Mouse (Mus musculus) adrenal gland, adult 18-20 months (tissue): ENCODE measurements around the gene Ubtd2. TPM values are rescaled to one million over a fixed set of nuclear protein-coding genes. Genes with fewer than 3 reads are reported as not detected.

Experiments
- DNase-seq, 2 experiments: peaks; one replicate each; pipeline ENCODE4 v3.0.0; 2021 to 2022; ENCODE audit warnings: low spot score in 2 of 2
- long read RNA-seq, 2 experiments: library from polyadenylated mRNA; stranded (forward); transcript quantifications; one replicate each; pipeline ENCODE4 v2.0.0; 2021
- total RNA-seq, 2 experiments: library from RNA; stranded (reverse); gene quantifications; 1 replicate in 1 of 2; 2 replicates in 1 of 2; pipeline ENCODE4 v1.2.3; 2021

Ubtd2 gene
- 10 to 100 TPM; 13.4 TPM for total RNA-seq
- long read RNA-seq, experiment 1, transcript Ubtd2-201 (3 exons, 1,012 nt), result major isoform, 7 of 7 reads
- long read RNA-seq, experiment 1, partial matches to known transcripts, result 0 of 7 reads
- long read RNA-seq, experiment 1, other reads (novel, unspliced or antisense), result 0 of 7 reads
- long read RNA-seq, experiment 2, transcript Ubtd2-201 (3 exons, 1,012 nt), result major isoform, 9 of 11 reads
- long read RNA-seq, experiment 2, partial matches to known transcripts, result 0 of 11 reads
- long read RNA-seq, experiment 2, other reads (novel, unspliced or antisense), result 2 of 11 reads

- DNase-seq, result peak; percentile 98
These were observed at the start of gene Ubtd2 for GRCm38 (mm10) chr11:32454800-32455506. Gene Ubtd2 (plus strand): TSS chr11:32455370.

DNA sequence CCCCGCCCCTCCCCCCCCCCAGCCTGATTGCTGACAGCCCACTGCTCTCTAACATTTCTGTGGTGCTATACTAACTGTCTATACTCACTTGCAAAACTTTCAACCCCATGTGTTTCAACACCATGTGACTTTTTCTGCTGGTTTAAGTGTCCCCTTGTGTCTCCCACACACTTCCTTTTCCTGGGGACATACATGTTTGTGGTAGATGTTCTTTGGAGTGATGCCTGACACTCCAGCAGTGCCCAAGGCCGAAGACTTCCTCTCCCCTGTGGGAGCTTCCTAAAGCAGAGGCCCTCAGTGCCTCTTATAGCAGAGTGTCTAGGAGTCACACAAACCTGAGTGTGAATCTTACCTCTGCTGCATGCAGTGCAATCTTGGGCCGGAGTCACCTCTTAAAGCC, 47.3 kb upstream of the Ubtd2 start:
- no peak for DNase-seq

GRCm38 (mm10) chr11:32409052-32409451, 46.1 kb upstream of the Ubtd2 start:
- no peak for DNase-seq

GRCm38 (mm10) chr11:32409823-32410562, 45.2 kb upstream of the Ubtd2 start:
- no peak for DNase-seq

GRCm38 (mm10) chr11:32420001-32420400, 35.2 kb upstream of the Ubtd2 start:
- no peak for DNase-seq

GRCm38 (mm10) chr11:32423311-32423710, 31.9 kb upstream of the Ubtd2 start:
- no peak for DNase-seq

- no peak for DNase-seq
These were observed 30.6 kb upstream of the Ubtd2 start for GRCm38 (mm10) chr11:32424600-32424999.

DNA sequence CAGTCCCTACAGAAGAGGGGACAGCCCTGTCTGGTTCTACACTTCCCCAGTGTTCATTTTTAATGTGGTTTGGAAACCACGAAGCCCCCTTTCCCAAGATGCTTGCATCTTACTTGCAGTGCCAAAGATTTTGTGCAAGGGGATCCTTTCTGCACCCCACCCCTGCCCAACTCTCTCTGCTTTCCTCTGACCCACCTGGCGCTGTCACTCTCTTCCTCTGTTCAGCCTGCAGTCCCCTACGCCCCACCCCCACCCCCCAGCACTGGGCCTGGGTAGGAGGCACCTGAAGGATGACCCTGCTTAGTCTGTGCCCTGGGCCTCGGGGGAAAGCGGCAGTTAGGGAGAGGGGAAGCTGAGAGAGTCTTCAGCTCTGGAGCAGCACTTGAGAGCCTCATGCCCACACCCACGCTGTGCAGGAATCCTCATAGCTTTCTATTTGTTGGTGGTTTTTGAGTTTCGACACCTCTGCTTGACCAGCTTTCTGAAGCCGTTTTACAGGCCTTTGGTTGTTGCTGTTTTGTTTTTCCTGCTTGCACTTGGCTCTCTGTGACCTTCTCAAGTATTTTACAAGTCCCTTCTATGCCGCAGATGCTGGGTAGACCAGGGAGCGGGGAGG, 30.0 kb upstream of the Ubtd2 start:
- no peak for DNase-seq

DNA sequence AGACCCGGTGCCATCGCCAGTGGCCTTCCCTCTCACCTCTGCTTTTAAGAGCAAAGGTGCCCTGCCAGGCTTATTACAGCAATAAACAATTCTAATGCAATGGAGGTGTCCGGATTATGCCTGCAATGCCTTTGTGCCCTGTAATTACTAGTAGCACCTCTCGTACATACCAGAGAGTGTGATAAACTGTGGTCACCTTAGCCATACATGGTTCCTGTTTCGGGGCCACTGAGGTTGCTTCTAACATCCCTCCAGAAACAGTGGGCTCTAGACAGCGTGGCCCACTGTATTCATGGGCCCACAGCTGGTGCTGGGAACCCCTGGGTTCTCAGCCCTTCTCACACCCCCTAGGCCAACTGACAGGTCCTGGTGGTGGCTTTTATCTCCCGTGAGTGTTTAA, 27.6 kb upstream of the Ubtd2 start:
- no peak for DNase-seq

DNA sequence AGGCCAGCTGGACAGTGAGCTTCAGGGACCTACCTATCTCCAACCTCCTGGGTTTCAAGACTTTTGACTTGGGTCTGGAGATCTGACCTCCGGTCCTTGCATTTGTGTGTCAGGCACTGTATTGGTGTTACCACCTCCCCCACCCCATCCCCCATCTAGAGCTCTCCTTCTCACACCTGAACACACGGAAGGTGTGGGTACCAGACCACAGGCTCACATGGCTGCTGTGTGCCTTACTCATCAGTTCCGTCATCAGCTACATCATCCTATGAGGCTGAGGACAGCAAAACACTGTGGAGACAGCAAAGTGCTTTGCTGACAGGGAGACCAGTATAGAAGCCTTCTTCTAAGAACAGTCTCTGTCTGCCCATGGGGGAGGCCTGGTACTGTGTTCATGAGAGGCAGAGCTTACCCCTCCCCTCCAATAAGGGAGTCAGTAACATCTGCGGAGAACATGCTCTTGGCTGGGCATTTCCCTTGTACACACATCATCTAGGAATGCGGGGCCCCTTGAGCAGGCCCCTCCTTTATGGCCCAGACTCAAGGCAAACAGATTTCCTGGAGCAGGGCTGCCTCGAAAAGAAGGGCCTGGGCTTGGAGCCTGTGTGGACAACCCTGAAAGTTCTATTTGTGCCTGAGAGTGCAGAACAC, 19.6 kb upstream of the Ubtd2 start:
- no peak for DNase-seq

DNA sequence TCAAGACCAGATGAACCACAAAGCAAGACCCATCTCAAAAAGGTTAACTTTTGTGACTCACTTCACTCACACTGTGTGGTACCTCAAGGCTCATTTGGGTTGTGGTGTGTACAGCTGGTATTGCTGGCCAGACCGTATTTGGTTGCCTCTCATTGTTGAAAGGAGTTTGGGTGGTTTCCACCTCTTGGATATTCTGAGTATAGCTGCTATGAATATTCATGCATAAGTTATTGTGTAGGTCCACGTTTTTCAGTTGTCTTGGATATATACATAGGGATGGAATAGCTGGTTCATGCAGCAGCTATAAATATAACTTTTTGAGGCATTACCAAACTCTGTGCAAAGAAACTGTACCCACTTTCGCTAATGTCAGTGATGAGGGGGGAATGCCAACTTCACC, 12.6 kb upstream of the Ubtd2 start:
- no peak for DNase-seq

DNA sequence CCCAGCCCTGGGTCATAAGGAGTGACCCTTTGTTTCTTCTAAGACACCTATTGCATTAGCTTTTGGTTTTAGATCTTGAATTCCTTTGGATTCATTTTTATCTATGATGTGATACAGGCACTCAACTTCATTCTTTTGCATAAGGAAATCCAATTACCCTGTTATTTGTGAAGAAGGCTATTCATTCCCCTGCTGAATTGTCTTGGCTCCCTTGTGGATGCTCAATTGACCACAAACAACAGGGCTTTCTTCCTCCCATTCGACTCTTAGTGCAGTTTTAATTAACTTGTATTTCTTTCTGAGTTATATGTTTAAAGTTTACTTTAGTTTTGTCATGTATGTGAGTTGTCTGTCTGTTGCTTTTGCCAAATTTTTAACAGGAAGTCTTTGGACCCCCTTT, 10.9 kb upstream of the Ubtd2 start:
- DNase-seq, result no peak

DNA sequence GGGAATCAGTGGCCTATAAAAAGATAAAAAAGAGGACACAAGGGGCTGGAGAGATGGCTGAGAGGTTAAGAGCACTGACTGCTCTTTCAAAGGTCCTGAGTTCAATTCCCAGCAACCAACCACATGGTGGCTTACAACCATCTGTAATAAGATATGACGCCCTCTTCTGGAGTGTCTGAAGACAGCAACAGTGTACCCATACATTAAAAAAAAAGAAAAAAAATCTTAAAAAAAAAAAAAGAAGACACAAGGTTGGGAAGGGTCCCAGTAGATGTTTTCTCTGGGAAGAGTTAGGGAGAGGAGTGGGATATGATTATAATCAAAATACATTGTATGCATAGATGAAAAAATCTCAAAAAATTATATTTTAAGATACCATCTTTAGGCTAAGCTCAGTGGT, 10.0 kb upstream of the Ubtd2 start:
- no peak for DNase-seq

DNA sequence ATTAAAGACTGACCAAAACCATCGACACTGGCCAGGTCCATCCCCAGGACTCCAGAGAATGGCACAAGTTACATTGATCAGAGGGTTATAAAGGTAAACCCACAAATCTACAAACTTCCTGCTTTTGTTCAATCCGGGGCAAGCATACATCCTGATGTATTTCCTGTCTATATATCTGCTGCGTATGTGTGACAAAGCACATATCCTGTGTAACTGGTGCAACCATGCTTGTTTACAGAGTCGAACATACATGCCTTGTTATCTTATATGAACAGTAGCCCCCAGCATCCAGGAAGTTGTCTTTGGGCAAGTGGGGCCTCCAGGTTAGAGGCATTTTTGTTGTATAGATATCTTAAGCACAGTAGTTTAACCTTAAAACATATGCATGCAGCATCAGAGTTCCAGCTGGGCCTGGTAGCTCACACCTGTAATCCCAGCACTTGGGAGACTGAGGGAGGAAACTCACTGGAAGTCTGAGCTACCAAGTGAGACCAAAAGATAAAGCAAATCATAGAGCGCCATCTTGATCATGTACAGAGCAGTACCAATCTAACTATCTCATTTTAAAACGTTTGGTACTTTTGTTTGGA, 9.4 kb upstream of the Ubtd2 start:
- no peak for DNase-seq

DNA sequence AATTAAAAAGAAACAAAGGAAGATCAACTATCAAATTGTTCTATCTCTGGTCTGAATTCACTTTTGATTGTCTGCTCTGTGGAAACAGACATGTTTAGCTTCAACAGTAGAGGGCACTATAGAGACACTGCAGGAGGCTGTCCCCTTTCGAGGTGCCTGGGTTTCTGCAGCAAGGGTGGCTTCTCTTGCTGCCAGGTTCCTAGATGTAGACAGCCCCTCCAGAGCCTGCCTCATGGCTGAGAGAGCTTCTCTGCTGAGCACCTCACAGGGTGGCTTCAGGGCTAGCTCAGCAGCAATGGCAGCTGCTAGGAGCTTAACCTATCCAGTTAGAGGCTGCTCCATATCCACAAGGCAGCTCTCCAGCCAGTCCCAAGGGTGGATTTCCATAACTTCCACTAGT, 5.0 kb upstream of the Ubtd2 start:
- peak; percentile 32 to 35 for DNase-seq

- no peak for DNase-seq
These were observed 3.9 kb upstream of the Ubtd2 start for GRCm38 (mm10) chr11:32451306-32451705.

DNA sequence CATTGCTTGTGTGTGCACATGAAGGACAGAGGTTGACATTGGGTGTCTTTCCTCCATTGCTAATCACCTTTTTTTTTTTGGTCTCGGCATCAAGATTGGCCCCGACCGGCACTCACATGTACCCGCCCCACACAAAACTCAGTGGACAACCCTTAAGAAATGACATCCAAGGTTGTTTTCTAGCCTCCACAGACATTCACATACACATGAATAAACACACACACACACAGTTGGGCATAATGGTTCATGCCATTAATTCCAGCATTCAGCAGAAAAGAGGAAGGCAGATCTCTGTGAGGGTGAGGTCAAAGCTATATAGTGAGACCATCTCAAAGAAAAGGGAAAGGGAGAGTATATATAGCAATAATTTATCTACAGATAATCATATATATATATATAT, 2.4 kb upstream of the Ubtd2 start:
- DNase-seq, result no peak

DNA sequence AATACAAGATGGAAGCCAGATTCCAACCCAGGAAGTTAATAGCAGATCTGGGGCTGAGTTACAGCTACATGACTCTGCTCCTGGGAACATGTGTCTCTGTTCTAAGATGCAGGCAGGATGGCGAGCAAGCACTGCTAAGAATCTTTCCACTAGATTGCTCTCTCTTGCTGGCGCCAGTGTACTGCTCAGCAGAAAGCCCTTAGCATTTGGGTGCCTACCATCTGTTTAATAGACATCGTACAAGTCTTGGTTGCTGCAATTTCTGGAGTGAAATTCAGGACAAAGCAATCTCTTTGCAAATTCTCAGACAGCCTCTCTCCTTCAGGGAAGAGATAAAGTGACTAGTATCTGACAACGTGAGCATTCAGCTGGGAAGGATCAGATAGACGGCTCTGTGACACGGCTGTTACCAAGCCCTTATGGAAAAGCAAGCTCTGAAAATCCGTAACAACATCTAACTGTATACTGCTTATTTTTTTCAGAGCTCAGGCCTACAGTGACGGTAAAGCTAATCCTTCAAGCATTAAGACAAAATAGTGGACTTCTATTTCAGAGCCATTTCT, 1.7 kb upstream of the Ubtd2 start:
- DNase-seq, result no peak

- DNase-seq, result no peak
These were observed 855 bp upstream of the Ubtd2 start for GRCm38 (mm10) chr11:32454231-32454799.

- DNase-seq, result no peak
These were observed 454 bp downstream of the Ubtd2 start for GRCm38 (mm10) chr11:32455507-32456141.
